Mouse (Mus musculus) liver, postnatal 0 days (tissue): ENCODE results near the gene Hepacam2. TPM values are rescaled to one million over a fixed set of nuclear protein-coding genes. Genes with fewer than 3 reads are reported as not detected.

Experiments
- polyA plus RNA-seq: library from polyadenylated mRNA; unstranded; fragments of >200 nt; fragmentation: Nextera tagmentation; extraction: Ambion mirVana; gene quantifications from 2 replicates; pipeline ENCODE4 v1.2.1, GENCODE M21; 2015

Gene Hepacam2
- polyA plus RNA-seq, 1 experiment from 2014 or later, result 0.15 TPM

Other genes with a start within 250 kb of the Hepacam2 start
- 3.8 and 4.5 TPM in 2 replicates for gene Samd9l, start 98.7 kb downstream of the Hepacam2 start, polyA plus RNA-seq
- gene Vps50, start 84 bp upstream of the Hepacam2 start, polyA plus RNA-seq, result 5.4 and 6.4 TPM in 2 replicates